Mouse (Mus musculus) macrophage (primary cell): Measurements from ENCODE around the gene Cd37. TPM values are rescaled to one million over a fixed set of nuclear protein-coding genes. Genes with fewer than 3 reads are reported as not detected.

Source experiments
- H3K27ac ChIP-seq: fragments of 350-480 bp; formaldehyde crosslinking; 2 replicates; pipeline ENCODE4 v1.9.0; 2021
- H3K36me3 ChIP-seq: fragments of 350-480 bp; formaldehyde crosslinking; 2 replicates; pipeline ENCODE4 v1.9.0; 2021; ENCODE audit errors: inconsistent target
- H3K4me3 ChIP-seq: fragments of 350-480 bp; formaldehyde crosslinking; 2 replicates; pipeline ENCODE4 v1.9.0; 2021; ENCODE audit errors: inconsistent target
- H3K79me2 ChIP-seq: fragments of 350-480 bp; formaldehyde crosslinking; 2 replicates; pipeline ENCODE4 v1.9.0; 2021; ENCODE audit errors: inconsistent target
- WGBS: methylation state at CpG from one replicate; pipeline ENCODE4 v1.1.7; 2026; ENCODE audit warnings: inconsistent platforms; ENCODE audit not compliant: missing documents; 5-methylcytosine and 5-hydroxymethylcytosine counted together
- polyA plus RNA-seq: library from polyadenylated mRNA; stranded (reverse); fragments of 250-400 nt; gene quantifications from 3 replicates; pipeline ENCODE4 v1.2.4, GENCODE M21; 2018; ENCODE audit warnings: inconsistent platforms

Cd37 gene
- polyA plus RNA-seq, 1 experiment from 2014 or later = 88.2 TPM

DNA sequence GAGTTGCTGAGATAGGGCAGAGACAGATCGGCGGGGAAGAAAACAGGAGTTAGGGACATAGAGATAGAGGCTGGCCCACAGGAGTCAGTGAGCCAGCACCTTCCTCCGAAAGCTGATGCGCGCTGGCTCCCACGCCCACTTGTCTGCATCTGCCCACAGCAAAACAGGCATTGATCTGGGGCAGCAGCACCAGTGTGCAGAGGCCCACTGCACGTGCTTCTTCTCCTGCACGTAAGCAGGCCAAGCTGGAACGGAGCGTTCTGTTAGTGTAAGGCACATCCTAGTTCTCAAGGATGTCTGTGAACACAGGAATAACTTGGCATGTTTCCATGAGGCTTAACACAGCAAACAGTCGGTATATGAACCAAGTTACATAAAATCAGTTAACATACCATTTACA lies 40.0 kb downstream of the Cd37 start:
- H3K36me3 ChIP-seq = no peaks in the 10 kb centered on the region
- no peak overlapping the region for H3K4me3 ChIP-seq
- no peak overlapping the region for H3K27ac ChIP-seq
- no peaks in the 10 kb centered on the region for H3K79me2 ChIP-seq
- 91% methylated on average over 11 of the region's 11 CpGs for WGBS

DNA sequence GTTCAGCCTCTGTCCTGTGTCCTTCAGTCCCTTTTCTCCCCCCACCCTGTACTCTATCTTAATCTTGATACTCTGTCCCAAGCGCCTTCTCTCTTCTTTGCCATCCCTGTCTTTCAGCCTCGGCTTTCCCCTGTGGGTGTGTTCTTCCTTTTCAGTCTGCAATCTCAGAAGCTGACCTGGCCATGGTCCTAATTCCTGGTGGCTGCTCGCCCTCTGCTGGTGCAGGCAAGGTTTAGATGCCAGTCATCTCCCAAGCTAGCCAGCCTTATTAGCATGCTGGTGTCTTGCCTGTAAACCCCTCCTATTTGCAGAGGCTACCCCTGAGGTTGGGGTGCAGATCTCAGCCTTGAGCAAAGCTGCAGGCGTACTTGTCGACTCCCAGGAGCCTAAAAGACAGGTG lies 40.5 kb downstream of the Cd37 start:
- Histone ChIP-seq H3K4me3 (no peak overlapping the region), H3K27ac (no peak overlapping the region), H3K79me2 (no peaks in the 10 kb centered on the region), H3K36me3 (no peaks in the 10 kb centered on the region)
- 16% methylated on average over 5 of the region's 5 CpGs for WGBS

DNA sequence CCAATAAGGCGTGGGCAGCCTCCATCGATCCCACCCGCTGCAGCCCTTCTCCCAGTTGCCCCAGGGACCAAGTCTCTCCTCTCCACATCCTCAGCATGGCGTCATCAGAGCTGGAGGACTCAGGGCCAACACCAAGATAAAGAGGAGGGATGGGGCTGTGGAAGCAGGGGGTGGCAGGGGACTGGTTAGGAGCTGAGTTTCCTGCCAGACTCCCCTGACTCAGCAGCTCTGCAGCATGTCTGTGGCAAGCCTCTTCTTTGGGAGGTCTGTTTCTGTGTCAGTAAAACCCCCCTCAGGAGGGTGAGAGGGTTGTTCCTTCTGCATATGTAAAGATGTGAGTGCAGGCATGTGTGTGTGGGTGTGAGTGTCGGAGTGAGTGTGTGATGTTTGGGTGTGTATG lies 41.9 kb downstream of the Cd37 start:
- H3K4me3 ChIP-seq = no peak overlapping the region
- H3K27ac ChIP-seq = no peak overlapping the region
- H3K79me2 ChIP-seq = no peaks in the 10 kb centered on the region
- H3K36me3 ChIP-seq = no peaks in the 10 kb centered on the region
- WGBS = 60% methylated on average over 5 of the region's 5 CpGs

DNA sequence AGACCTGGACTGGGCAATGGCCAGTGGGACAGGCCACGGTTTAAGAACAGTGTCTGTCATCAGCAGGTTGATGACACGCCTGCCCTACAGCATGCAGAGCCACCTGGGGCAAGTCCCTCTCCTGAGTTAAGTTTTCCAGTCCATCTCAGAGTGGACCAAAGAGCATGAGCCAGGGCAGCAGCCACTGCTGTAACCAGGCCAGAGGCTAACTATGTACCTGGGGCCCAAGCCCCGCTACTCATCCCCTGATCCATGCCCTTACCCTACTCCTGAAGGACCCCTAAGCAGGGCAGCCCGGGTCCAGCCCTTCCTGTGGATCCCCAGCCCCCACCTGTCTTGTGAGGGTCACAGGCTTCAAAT lies 42.8 kb downstream of the Cd37 start:
- H3K36me3 ChIP-seq = no peaks in the 10 kb centered on the region
- WGBS = 96% methylated on average over 4 of the region's 4 CpGs
- H3K27ac ChIP-seq = no peak overlapping the region
- no peaks in the 10 kb centered on the region for H3K79me2 ChIP-seq
- H3K4me3 ChIP-seq = no peak overlapping the region

DNA sequence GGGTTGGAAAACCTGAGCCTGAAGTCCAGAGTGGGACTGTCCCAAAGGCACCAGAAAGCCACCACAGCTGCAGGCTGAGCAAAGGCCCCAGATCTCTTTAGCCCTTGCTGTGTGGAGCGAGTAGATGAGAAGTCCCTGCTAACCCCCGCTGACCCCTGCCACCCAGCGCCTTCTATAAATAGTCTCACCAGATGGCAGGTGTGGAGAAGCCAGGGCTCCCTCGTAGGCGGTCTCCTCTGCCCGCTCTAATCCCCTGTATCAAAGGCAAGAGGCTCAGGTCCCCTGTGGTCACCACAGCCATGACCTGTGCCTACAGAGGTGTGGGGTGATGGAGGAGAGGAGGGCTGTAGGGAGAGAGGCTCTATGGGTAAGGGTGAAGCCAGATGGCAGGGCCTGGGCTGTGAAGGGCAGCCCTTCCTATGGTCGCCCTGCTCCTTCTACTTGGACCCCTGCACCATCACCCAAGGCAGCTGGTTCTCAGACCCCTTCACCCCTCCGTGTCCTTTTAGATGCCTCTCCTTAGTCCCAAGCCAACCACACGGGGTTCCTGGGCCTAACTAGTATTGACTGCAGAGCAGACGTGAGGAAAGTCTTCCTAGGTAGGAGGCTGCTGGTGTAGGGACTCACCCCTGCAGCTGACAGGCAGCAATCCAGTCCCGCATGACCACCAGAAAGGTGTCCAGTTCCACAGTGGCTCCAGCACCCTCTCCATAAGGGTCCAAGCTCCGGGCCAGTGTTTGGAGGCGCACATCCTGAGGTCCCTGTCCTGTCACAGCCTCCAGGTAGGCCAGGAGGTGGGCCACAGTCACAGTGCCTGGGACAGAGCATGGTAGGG lies 43.4 kb downstream of the Cd37 start:
- WGBS = 90% methylated on average over 13 of the region's 13 CpGs

DNA sequence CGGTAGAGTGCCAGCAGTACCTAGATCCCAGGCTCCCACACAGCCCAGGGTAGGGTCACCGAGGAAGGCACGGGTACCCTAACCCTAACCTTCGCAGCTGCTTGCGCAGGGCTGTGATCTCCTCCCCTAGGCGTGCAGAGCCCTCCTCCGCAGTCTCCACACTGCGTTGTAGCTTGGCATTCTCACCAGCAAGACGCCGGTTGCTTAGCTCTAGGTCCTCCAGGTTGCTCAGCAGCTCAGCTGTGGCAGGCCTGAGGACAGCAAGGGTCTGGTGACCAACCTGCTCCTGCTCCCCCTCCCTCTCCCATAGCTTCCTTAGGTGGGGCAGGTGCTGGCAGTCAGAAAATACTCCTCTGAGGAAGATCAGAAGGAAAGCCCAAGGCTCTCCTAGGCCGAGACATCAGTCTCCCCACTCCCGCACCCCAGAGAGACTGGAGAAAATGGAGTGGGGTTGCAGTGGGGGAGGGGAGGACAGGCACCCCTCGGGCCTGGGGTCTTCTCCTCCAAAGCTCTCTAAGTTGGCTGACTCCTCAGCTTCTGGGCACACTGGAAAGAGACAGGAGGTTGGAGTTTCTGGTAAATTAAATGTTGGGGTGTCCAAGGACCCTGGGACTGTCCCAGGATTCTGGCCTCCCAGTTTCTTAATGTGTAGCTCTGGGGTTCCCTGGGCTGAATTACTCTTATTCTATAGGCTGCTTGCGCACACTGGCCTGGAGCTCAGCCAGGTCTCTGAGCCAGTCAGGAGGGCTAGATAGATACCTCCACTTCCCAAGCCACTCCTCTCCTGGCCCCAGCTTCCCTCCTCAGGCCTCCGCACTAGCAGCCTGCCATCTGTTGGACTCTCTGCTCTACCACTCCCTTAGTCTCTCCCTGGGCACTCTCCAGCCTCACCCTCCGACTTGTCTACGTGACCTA lies 44.8 kb downstream of the Cd37 start:
- H3K36me3 ChIP-seq = no peaks in the 10 kb centered on the region
- no peak overlapping the region for H3K27ac ChIP-seq
- no peaks in the 10 kb centered on the region for H3K79me2 ChIP-seq
- WGBS = 90% methylated on average over 17 of the region's 17 CpGs
- H3K4me3 ChIP-seq = no peak overlapping the region

More for the DNA sequence above, 43.4 kb downstream of the Cd37 start:
- no peaks in the 10 kb centered on the region for H3K79me2 ChIP-seq
- H3K4me3 ChIP-seq = no peak overlapping the region
- H3K36me3 ChIP-seq = no peaks in the 10 kb centered on the region
- H3K27ac ChIP-seq = no peak overlapping the region

DNA sequence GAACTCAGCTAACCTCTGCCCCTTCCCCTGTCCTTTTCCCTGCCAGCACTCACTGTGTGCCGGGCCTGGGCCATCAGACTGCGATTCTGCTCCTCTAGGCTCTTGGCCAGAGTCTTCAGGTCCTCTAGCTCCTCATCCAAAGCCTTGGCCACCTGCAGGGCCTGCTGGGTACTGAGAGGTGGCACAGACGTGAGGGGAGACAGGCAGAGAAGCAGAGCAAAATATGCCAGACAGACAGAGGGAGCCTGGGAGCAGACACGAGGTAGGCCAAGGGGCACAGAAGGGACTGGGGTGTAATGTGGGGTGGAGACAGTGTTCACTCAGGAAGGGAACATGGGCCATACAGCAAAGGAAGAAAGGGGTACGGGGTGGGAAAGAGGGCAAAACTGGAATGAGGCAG lies 45.5 kb downstream of the Cd37 start:
- H3K4me3 ChIP-seq = no peak overlapping the region
- 76% methylated on average over 5 of the region's 5 CpGs for WGBS
- H3K27ac ChIP-seq = no peak overlapping the region
- no peaks in the 10 kb centered on the region for H3K36me3 ChIP-seq
- H3K79me2 ChIP-seq = no peaks in the 10 kb centered on the region

DNA sequence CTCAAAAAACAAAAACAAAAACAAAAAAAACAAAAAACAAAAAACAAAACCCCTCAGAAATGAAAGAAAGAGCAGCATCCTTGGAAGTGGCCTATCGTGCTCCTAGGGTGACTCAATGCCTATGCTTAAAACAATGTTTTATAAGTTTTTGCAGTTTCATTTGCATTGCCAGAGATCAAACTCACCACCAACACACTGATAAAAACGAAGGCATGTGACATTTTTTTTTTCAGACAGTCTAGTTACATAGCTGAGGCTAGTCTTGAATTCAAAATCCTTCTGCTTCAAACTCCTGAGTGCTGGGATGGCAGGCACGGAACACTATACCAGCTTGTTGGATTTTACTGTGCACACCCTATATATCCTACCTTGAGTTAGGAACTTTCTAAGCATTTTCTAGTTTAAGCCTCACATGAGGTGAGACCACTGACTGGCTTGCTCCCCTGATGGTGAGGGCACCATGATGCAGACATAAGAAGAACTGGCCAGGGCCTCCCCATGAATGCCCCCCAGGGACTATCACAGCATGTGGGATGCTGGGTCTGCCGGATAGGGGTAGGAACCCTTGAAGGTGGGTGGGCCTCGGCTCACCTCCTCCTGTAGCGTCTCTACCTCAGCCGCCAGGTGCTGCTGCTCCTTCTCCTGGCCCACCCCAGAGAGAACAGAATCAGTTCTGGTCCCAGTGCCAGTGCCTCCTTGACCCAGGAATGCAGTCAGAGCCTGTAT lies 46.2 kb downstream of the Cd37 start:
- no peaks in the 10 kb centered on the region for H3K79me2 ChIP-seq
- no peak overlapping the region for H3K4me3 ChIP-seq
- 88% methylated on average over 7 of the region's 7 CpGs for WGBS
- no peak overlapping the region for H3K27ac ChIP-seq
- no peaks in the 10 kb centered on the region for H3K36me3 ChIP-seq

DNA sequence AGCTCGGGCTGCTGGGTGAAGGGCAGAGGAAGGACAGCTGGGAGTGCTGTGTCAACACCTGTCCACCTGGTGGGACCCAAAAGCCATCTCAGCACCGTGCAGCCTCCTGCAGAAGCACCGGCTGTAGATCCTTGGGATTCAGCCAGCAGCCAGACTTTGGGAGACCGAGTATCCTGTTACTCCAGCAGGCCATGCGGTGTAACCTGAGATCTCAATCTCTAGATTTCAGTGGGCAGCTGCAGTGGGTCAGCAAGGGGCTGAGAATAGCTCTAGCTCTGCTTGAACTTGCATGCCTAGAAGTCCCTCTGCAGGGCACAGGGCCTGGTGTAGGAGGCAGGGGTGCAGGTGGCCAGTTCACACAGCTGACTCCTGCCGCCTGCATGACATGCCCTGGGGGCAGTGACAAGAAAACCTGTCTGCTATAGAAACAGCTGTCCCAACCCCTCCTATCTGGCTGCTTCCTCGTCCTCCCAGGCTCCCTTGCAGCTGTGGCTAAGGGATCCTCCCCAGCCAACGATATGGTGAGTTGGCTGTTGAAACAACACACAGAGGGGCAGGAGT lies 47.0 kb downstream of the Cd37 start:
- no peaks in the 10 kb centered on the region for H3K79me2 ChIP-seq
- no peaks in the 10 kb centered on the region for H3K36me3 ChIP-seq
- 64% methylated on average over 6 of the region's 8 CpGs for WGBS
- H3K4me3 ChIP-seq = no peak overlapping the region
- H3K27ac ChIP-seq = no peak overlapping the region

DNA sequence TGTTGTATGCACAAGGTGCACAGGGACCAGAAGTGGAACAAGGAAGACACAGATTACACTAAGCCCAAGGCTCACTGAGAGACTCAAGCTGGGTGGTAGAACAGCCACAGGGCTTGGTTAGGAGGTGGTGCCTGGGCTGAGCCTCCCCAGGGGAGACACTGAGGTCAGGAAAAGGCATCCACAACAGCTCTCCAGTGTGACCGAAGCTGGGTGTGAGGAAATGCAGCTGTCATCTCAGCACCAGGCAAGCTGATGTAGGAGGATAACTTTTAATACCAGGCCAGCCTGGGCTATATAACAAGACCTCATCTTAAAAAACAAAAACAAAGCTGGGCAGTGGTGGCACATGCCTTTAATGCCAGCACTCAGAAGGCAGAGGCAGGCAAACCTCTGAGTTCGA lies 47.8 kb downstream of the Cd37 start:
- H3K79me2 ChIP-seq = no peaks in the 10 kb centered on the region
- H3K27ac ChIP-seq = no peak overlapping the region
- 75% methylated on average over 2 of the region's 2 CpGs for WGBS
- H3K36me3 ChIP-seq = no peaks in the 10 kb centered on the region
- H3K4me3 ChIP-seq = no peak overlapping the region

DNA sequence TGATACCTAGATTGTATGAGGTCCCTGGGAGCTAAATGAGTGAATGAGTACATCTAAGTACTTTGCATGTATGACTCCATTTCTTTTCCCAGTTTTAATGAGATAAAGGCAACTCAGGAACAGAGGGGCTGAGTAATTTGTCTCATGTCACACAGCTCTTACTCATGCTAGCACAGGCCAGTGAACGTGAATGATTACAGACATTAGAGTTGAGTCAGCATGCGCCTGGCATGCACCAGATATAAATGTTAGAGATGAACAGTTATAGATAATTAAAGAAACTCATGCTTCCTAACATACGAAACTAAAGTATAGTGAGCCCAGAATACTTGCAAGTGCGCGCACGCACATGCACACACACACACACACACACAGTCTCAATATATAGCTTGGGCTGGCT lies 48.7 kb downstream of the Cd37 start:
- Histone ChIP-seq H3K79me2 (no peaks in the 10 kb centered on the region), H3K27ac (no peak overlapping the region), H3K36me3 (no peaks in the 10 kb centered on the region), H3K4me3 (no peak overlapping the region)
- WGBS = 82% methylated on average over 6 of the region's 6 CpGs

DNA sequence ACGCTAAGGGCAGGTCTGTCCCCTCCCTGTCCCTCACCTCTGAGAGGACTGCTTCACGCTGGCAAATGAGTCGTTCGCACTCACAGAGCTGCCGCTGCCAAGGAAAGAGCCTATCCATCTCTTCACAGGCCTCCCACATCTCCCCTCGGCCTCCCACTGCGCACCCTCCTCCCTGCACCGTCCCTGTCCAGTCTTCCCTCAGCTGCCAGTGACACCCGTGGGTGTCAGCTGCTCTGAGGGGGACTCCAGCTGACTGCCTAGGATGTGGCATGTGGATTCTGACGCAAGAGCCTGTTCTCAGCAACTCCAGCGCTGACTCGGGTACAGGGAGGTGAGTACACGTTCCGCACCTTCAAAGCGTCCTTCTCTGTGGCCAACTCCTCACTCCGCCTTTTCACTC lies 49.3 kb downstream of the Cd37 start:
- 65% methylated on average over 16 of the region's 16 CpGs for WGBS
- Histone ChIP-seq H3K79me2 (no peaks in the 10 kb centered on the region), H3K27ac (no peak overlapping the region), H3K4me3 (no peak overlapping the region), H3K36me3 (no peaks in the 10 kb centered on the region)

DNA sequence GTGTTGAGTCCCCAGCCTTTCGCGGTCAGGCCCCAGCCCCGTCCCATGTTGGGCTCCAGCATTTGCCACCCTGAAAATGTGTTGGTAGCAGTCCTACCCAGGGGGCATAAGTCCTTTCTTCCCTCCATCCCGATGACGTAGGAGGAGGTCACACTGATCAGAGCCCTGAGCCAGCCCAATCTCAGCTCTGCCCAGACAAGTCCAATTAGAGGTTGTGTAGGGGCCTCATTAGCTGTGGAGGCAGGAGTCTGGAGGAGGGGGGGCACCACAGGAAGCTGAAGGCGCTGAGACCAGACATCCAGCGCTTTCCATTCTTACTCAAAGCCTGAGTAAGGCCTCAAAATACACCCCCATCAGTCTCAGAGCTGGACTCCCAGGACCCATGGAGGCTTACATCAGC lies 53.0 kb downstream of the Cd37 start:
- H3K27ac ChIP-seq = no peak overlapping the region
- WGBS = 83% methylated on average over 7 of the region's 7 CpGs
- no peak overlapping the region for H3K4me3 ChIP-seq
- no peaks in the 10 kb centered on the region for H3K36me3 ChIP-seq
- H3K79me2 ChIP-seq = no peaks in the 10 kb centered on the region

DNA sequence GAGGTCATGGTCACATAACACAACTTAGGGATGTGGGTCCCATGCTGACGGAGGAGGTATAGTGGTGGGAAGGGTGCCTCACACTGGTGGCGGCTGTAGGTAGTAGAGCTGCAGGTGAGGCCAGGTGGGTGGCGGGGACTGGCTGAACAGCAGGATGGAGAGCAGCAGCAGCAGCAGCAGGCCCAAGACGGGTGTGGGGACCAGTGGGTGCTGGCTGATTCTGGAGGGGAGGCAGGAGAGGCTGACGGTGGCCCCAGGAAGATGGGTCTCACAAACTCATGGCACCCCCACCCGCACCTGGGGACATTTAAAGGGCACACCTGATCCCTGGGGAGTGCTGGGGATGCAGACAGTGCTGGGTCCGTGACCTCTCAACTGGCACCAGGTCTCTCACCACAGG lies 55.2 kb downstream of the Cd37 start:
- no peaks in the 10 kb centered on the region for H3K36me3 ChIP-seq
- WGBS = 88% methylated on average over 7 of the region's 7 CpGs
- no peak overlapping the region for H3K4me3 ChIP-seq
- no peaks in the 10 kb centered on the region for H3K79me2 ChIP-seq
- no peak overlapping the region for H3K27ac ChIP-seq
